Mouse (Mus musculus) heart, adult 2 months (tissue): ENCODE measurements around the gene Tmem107. TPM values are rescaled to one million over a fixed set of nuclear protein-coding genes. Genes with fewer than 3 reads are reported as not detected.
A peak's percentile ranks its signal among the peaks of the same experiment; 100 is the strongest.

Source experiments
- DNase-seq, 2 experiments: peaks; one replicate each; pipeline ENCODE4 v3.0.0; 2021
- H3K27ac ChIP-seq: fragments of 200-600 bp; 2 replicates; pipeline ENCODE4 v1.8.1; 2022
- H3K27me3 ChIP-seq: fragments of 200-500 bp; 2 replicates; pipeline ENCODE4 v1.6.1; 2012; ENCODE audit warnings: mild to moderate bottlenecking, low read length, inconsistent platforms, mixed read lengths; ENCODE audit not compliant: control insufficient read depth, insufficient read depth
- H3K36me3 ChIP-seq: fragments of 200-500 bp; 2 replicates; pipeline ENCODE4 v1.6.1; 2012; ENCODE audit warnings: low read length, inconsistent platforms; ENCODE audit not compliant: control insufficient read depth, insufficient read depth
- H3K4me1 ChIP-seq: fragments of 200-500 bp; 2 replicates; pipeline ENCODE4 v1.6.1; 2011; ENCODE audit warnings: low read length; ENCODE audit not compliant: control insufficient read depth, insufficient read depth
- H3K4me3 ChIP-seq: fragments of 200-600 bp; 2 replicates; pipeline ENCODE4 v1.8.1; 2022
- H3K79me2 ChIP-seq: fragments of 200-500 bp; replicated peaks from 2 replicates; pipeline ENCODE4 v1.6.1; 2012; ENCODE audit warnings: mild to moderate bottlenecking, inconsistent platforms, low read length, moderate library complexity, mixed read lengths; ENCODE audit not compliant: control insufficient read depth, insufficient read depth
- H3K9ac ChIP-seq: fragments of 200-500 bp; 2 replicates; pipeline ENCODE4 v1.6.1; 2012; ENCODE audit warnings: low read depth, mild to moderate bottlenecking, control low read depth, inconsistent platforms, low read length, mixed read lengths
- CTCF ChIP-seq: fragments of 200-600 bp; IDR thresholded peaks from 2 replicates; pipeline ENCODE4 v1.8.1; 2022; ENCODE audit warnings: antibody characterized with exemption, mild to moderate bottlenecking, moderate library complexity
- EP300 ChIP-seq: fragments of 200-500 bp; IDR thresholded peaks from 2 replicates; pipeline ENCODE4 v1.6.1; 2011; ENCODE audit warnings: low read depth, low read length, control low read depth; ENCODE audit not compliant: insufficient read depth
- POLR2A ChIP-seq: fragments of 200-500 bp; IDR thresholded peaks from 2 replicates; pipeline ENCODE4 v1.6.1; 2011; ENCODE audit warnings: mild to moderate bottlenecking, low read depth, low read length, control low read depth; ENCODE audit not compliant: insufficient read depth
- WGBS: fragments of 180-500 bp; shearing (Covaris S2); methylation state at CpG from one replicate; pipeline ENCODE4 v1.1.7; 2018; 5-methylcytosine and 5-hydroxymethylcytosine counted together
- intact Hi-C: fragments of 180-260 bp; cut with DNase I; formaldehyde crosslinking; loops from one replicate; pipeline ENCODE4 v1.15.1; 2025
- polyA plus RNA-seq: library from polyadenylated mRNA; depleted of rRNA; stranded (reverse); fragments of >200 nt; gene quantifications from 2 replicates; pipeline ENCODE4 v1.2.3, GENCODE M21; 2012
- total RNA-seq, 2 experiments: library from RNA; stranded (reverse); gene quantifications; 2 replicates each; pipeline ENCODE4 v1.2.3; 2021

Tmem107 gene
- total and polyA plus RNA-seq, 3 experiments = 5.6 to 15.9 (median 6.6) TPM

- peak overlapping the region; percentile 70; the same call in 1 of the 2 replicates for H3K4me3 ChIP-seq
- no peak overlapping the region for H3K27ac ChIP-seq
- no peaks in the 10 kb centered on the region for H3K79me2 ChIP-seq
- H3K9ac ChIP-seq = no peak overlapping the region
- TF ChIP-seq EP300 (no peak), POLR2A (no peak), CTCF (no peak)
- intact Hi-C loops = no loop called here
- H3K4me1 ChIP-seq = peaks cover 1% of the 10 kb centered on the region; the same call in 1 of the 2 replicates
- WGBS = 18% methylated on average over 9 of the region's 9 CpGs
- no peak for DNase-seq
- no peaks in the 10 kb centered on the region for H3K27me3 ChIP-seq
- no peaks in the 10 kb centered on the region for H3K36me3 ChIP-seq
Observed at GRCm38 (mm10) chr11:69046395-69046774, 24.2 kb upstream of the Tmem107 start.

GRCm38 (mm10) chr11:69047592-69047991 lies 23.0 kb upstream of the Tmem107 start:
- DNase-seq = no peak
- H3K27me3 ChIP-seq = no peaks in the 10 kb centered on the region
- TF ChIP-seq EP300 = no peak
- TF ChIP-seq POLR2A = no peak
- no peak for TF ChIP-seq CTCF
- no peaks in the 10 kb centered on the region for H3K36me3 ChIP-seq
- H3K79me2 ChIP-seq = no peaks in the 10 kb centered on the region
- H3K9ac ChIP-seq = no peak overlapping the region
- intact Hi-C loops = no loop called here
- no peak overlapping the region for H3K27ac ChIP-seq
- no peak overlapping the region for H3K4me3 ChIP-seq
- 86% methylated on average over 12 of the region's 12 CpGs for WGBS
- H3K4me1 ChIP-seq = peaks cover 1% of the 10 kb centered on the region; the same call in 1 of the 2 replicates

GRCm38 (mm10) chr11:69048151-69048550 lies 22.5 kb upstream of the Tmem107 start:
- Histone ChIP-seq H3K27me3 (no peaks in the 10 kb centered on the region), H3K4me1 (peaks cover 1% of the 10 kb centered on the region; the same call in 1 of the 2 replicates), H3K27ac (no peak overlapping the region), H3K9ac (no peak overlapping the region), H3K79me2 (no peaks in the 10 kb centered on the region), H3K36me3 (no peaks in the 10 kb centered on the region), H3K4me3 (no peak overlapping the region)
- intact Hi-C loops = no loop called here
- no peak for TF ChIP-seq EP300
- TF ChIP-seq CTCF = no peak
- no peak for TF ChIP-seq POLR2A
- 88% methylated on average over 14 of the region's 14 CpGs for WGBS
- DNase-seq = no peak

- intact Hi-C loops = no loop called here
- H3K36me3 ChIP-seq = no peaks in the 10 kb centered on the region
- no peaks in the 10 kb centered on the region for H3K79me2 ChIP-seq
- H3K4me3 ChIP-seq = no peak overlapping the region
- H3K9ac ChIP-seq = no peak overlapping the region
- peaks cover 1% of the 10 kb centered on the region; the same call in 1 of the 2 replicates for H3K4me1 ChIP-seq
- TF ChIP-seq POLR2A = no peak
- no peak for TF ChIP-seq CTCF
- TF ChIP-seq EP300 = no peak
- WGBS = 93% methylated on average over 8 of the region's 8 CpGs
- no peaks in the 10 kb centered on the region for H3K27me3 ChIP-seq
- no peak overlapping the region for H3K27ac ChIP-seq
- no peak for DNase-seq
Observed at GRCm38 (mm10) chr11:69050748-69051147, 19.9 kb upstream of the Tmem107 start.

GRCm38 (mm10) chr11:69051771-69052170 lies 18.8 kb upstream of the Tmem107 start:
- H3K36me3 ChIP-seq = no peaks in the 10 kb centered on the region
- no peak overlapping the region for H3K9ac ChIP-seq
- WGBS = 91% methylated on average over 4 of the region's 4 CpGs
- no peak for TF ChIP-seq POLR2A
- no peak for TF ChIP-seq CTCF
- no peak for TF ChIP-seq EP300
- intact Hi-C loops = no loop called here
- H3K27ac ChIP-seq = no peak overlapping the region
- no peaks in the 10 kb centered on the region for H3K4me1 ChIP-seq
- H3K27me3 ChIP-seq = no peaks in the 10 kb centered on the region
- H3K4me3 ChIP-seq = no peak overlapping the region
- H3K79me2 ChIP-seq = no peaks in the 10 kb centered on the region
- no peak for DNase-seq

- H3K4me1 ChIP-seq = no peaks in the 10 kb centered on the region
- no peak overlapping the region for H3K4me3 ChIP-seq
- no peaks in the 10 kb centered on the region for H3K27me3 ChIP-seq
- H3K36me3 ChIP-seq = no peaks in the 10 kb centered on the region
- H3K9ac ChIP-seq = no peak overlapping the region
- TF ChIP-seq EP300 (no peak), CTCF (no peak)
- no peak overlapping the region for H3K27ac ChIP-seq
- intact Hi-C loops = no loop called here
- 97% methylated on average over 2 of the region's 2 CpGs for WGBS
- H3K79me2 ChIP-seq = no peaks in the 10 kb centered on the region
- DNase-seq = no peak
Observed at GRCm38 (mm10) chr11:69052824-69053421, 17.7 kb upstream of the Tmem107 start.

GRCm38 (mm10) chr11:69053848-69054247 lies 16.8 kb upstream of the Tmem107 start:
- no peak for DNase-seq
- Histone ChIP-seq H3K79me2 (no peaks in the 10 kb centered on the region), H3K4me1 (no peaks in the 10 kb centered on the region), H3K27me3 (no peaks in the 10 kb centered on the region), H3K27ac (no peak overlapping the region), H3K4me3 (no peak overlapping the region), H3K9ac (no peak overlapping the region), H3K36me3 (no peaks in the 10 kb centered on the region)
- intact Hi-C loops = no loop called here
- WGBS = 62% methylated on average over 3 of the region's 3 CpGs
- TF ChIP-seq EP300 = no peak
- TF ChIP-seq CTCF = no peak
- no peak for TF ChIP-seq POLR2A
